21 mouse cellular contexts compared by ENCODE assay signal in genomic region chr17:6738836-6739235, GRCm38 (mm10). TPM values are rescaled to one million over a fixed set of nuclear protein-coding genes. Genes with fewer than 3 reads are reported as not detected.
DNase-seq lines count a peak whose midpoint lies in the region; TF ChIP-seq lines count a peak whose summit lies in the region.
"Had no signal": no experiment of that assay in that cellular context is flagged by ENCODE, and none has a peak within 500 bp of the region (broad histone marks: within the 10 kb centered on the region; RNA-seq: fewer than 3 reads in every experiment).

No protein-coding gene starts in this region.

- no peak for TF ChIP-seq CTCF in left cerebral cortex, adult 2 months (IDR thresholded peaks at IDR 0.05)

- intact Hi-C loops in heart, postnatal 36 days (cut with DNase I) = no loop called here
- intact Hi-C loops in left cerebral cortex, adult 2 months (cut with DNase I) = no loop called here

- WGBS in heart, embryonic 10.5 days = 85% methylated on average over 7 of the region's 7 CpGs
- WGBS in limb, embryonic 10.5 days = 84% methylated on average over 7 of the region's 7 CpGs

- H3K9me3 ChIP-seq in heart, embryonic 10.5 days = no peaks in the 10 kb centered on the region
- no peaks in the 10 kb centered on the region for H3K9me3 ChIP-seq in limb, embryonic 10.5 days (replicated peaks)
- H3K9me3 ChIP-seq: embryonic facial prominence, embryonic 12.5 days; embryonic facial prominence, embryonic 15.5 days; forebrain, embryonic 13.5 days; heart, embryonic 12.5 days; heart, embryonic 15.5 days had no signal

- DNase-seq in heart, embryonic 10.5 days (ENCODE audit: low spot score) = peak; percentile 62
- no peak for DNase-seq in heart, postnatal 36 days
- peak; percentile 0 for DNase-seq in lung, postnatal 10 days
- DNase-seq in lung, postnatal 25 days (ENCODE audit: low spot score) = no peak
- DNase-seq in testis, postnatal 10 days (ENCODE audit: low spot score) = peak; percentile 16
- DNase-seq in testis, postnatal 14 days (ENCODE audit: low spot score) = no peak
- DNase-seq in limb, embryonic 10.5 days (ENCODE audit: low spot score) = peak; percentile 25
- DNase-seq in left cerebral cortex, adult 2 months (ENCODE audit: extremely low spot score in 1 of 2, low spot score in 2 of 2) = no peak
- DNase-seq: adrenal gland, adult 2 months; adrenal gland, postnatal 14 days; cerebellum, adult 11 months; cerebellum, adult 9-11 months; gastrocnemius, postnatal 10 days; gastrocnemius, postnatal 36 days had no signal

- H3K27ac ChIP-seq in heart, embryonic 10.5 days = no peak overlapping the region
- H3K27ac ChIP-seq in limb, embryonic 10.5 days = no peak overlapping the region
- no peak overlapping the region for H3K27ac ChIP-seq in left cerebral cortex, adult 2 months
- H3K27ac ChIP-seq: embryonic facial prominence, embryonic 12.5 days; embryonic facial prominence, embryonic 15.5 days; forebrain, embryonic 13.5 days; heart, embryonic 15.5 days; hindbrain, embryonic 14.5 days; hindbrain, postnatal 0 days had no signal

- no peaks in the 10 kb centered on the region for H3K27me3 ChIP-seq in heart, embryonic 10.5 days (ENCODE audit: insufficient read depth, poor library complexity, severe bottlenecking)
- no peaks in the 10 kb centered on the region for H3K27me3 ChIP-seq in limb, embryonic 10.5 days (ENCODE audit: low read depth, poor library complexity, severe bottlenecking)
- H3K27me3 ChIP-seq: embryonic facial prominence, embryonic 12.5 days; embryonic facial prominence, embryonic 15.5 days; forebrain, embryonic 13.5 days; heart, embryonic 12.5 days; heart, embryonic 15.5 days had no signal

- H3K36me3 ChIP-seq in heart, embryonic 10.5 days = peaks cover 51% of the 10 kb centered on the region
- peaks cover 21% of the 10 kb centered on the region for H3K36me3 ChIP-seq in limb, embryonic 10.5 days

- H3K4me3 ChIP-seq in heart, embryonic 10.5 days = no peak overlapping the region
- H3K4me3 ChIP-seq in limb, embryonic 10.5 days = no peak overlapping the region
- no peak overlapping the region for H3K4me3 ChIP-seq in left cerebral cortex, adult 2 months
- H3K4me3 ChIP-seq: embryonic facial prominence, embryonic 12.5 days; embryonic facial prominence, embryonic 15.5 days; forebrain, embryonic 13.5 days; heart, embryonic 12.5 days; heart, embryonic 15.5 days had no signal

- H3K4me1 ChIP-seq in heart, embryonic 10.5 days = peaks cover 49% of the 10 kb centered on the region
- H3K4me1 ChIP-seq in limb, embryonic 10.5 days = peaks cover 41% of the 10 kb centered on the region

RNA-seq across cellular contexts. Expression of gene Ezr, which starts 43.7 kb away (rescaled TPM):
- 121 and 125 TPM in 2 replicates for polyA plus RNA-seq in heart, embryonic 10.5 days (2016; fragmentation: Nextera tagmentation; extraction: Ambion mirVana)
- 10 to 100 TPM; 35.0 to 43.3 TPM for total RNA-seq in heart, postnatal 36 days (2021)
- 24.8 and 26.2 TPM in 2 replicates for polyA plus RNA-seq in limb, embryonic 10.5 days (2016; fragmentation: Nextera tagmentation; extraction: Ambion mirVana)
- total RNA-seq in left cerebral cortex, adult 2 months (2021) = 10 to 100 TPM; 50.3 to 51.5 TPM

Comparison
In these comparisons a context has a peak if more than half of its experiments do, and no peak if none do; other contexts are left out.
1. DNase-seq: peak in heart, embryonic 10.5 days (single experiment), lung, postnatal 10 days (single experiment), testis, postnatal 10 days (single experiment) and limb, embryonic 10.5 days (single experiment); none in heart, postnatal 36 days (0 of 2), lung, postnatal 25 days (single experiment), testis, postnatal 14 days (single experiment) and left cerebral cortex, adult 2 months (0 of 2).